Mouse (Mus musculus) hindbrain, postnatal 0 days (tissue): ENCODE measurements around the gene Tex36. TPM values are rescaled to one million over a fixed set of nuclear protein-coding genes. Genes with fewer than 3 reads are reported as not detected.
A peak's percentile ranks its signal among the peaks of the same experiment; 100 is the strongest.

Experiments used
- ATAC-seq: fragments of 200-750 bp; cut with Nextera tagmentation; 2 replicates; pipeline ENCODE4 v1.8.0; 2017; ENCODE audit warnings: mild to moderate bottlenecking, moderate TSS enrichment, moderate library complexity
- DNase-seq: peaks from one replicate; pipeline ENCODE4 v3.0.0-alpha.2; 2015; ENCODE audit warnings: low spot score
- H3K27ac ChIP-seq: fragments of 300-500 bp; sonication (generic); 2 replicates; pipeline ENCODE4 v1.5.1; 2014; ENCODE audit warnings: mild to moderate bottlenecking
- H3K27me3 ChIP-seq: fragments of 300-500 bp; sonication (generic); 2 replicates; pipeline ENCODE4 v1.6.1; 2014; ENCODE audit warnings: low read length, mixed read lengths; ENCODE audit not compliant: insufficient read depth
- H3K36me3 ChIP-seq: fragments of 300-500 bp; sonication (generic); 2 replicates; pipeline ENCODE4 v1.6.1; 2014; ENCODE audit warnings: low read length, mixed read lengths; ENCODE audit not compliant: insufficient read depth
- H3K4me1 ChIP-seq: fragments of 300-500 bp; sonication (generic); 2 replicates; pipeline ENCODE4 v1.6.1; 2014; ENCODE audit warnings: antibody characterized with exemption, low read length, mixed read lengths; ENCODE audit not compliant: insufficient read depth
- H3K4me2 ChIP-seq: fragments of 300-500 bp; sonication (generic); 2 replicates; pipeline ENCODE4 v1.6.1; 2014; ENCODE audit warnings: low read depth, mild to moderate bottlenecking, low read length, moderate library complexity, mixed read lengths
- H3K4me3 ChIP-seq: fragments of 300-500 bp; sonication (generic); 2 replicates; pipeline ENCODE4 v1.5.1; 2014; ENCODE audit warnings: low read length
- H3K9ac ChIP-seq: fragments of 300-500 bp; sonication (generic); replicated peaks from 2 replicates; pipeline ENCODE4 v1.6.1; 2014; ENCODE audit warnings: mild to moderate bottlenecking, low read length, moderate library complexity, mixed read lengths
- H3K9me3 ChIP-seq: fragments of 300-500 bp; sonication (generic); 2 replicates; pipeline ENCODE4 v1.6.1; 2016; ENCODE audit warnings: low read length, mixed read lengths
- CTCF ChIP-seq: IDR thresholded peaks from 2 replicates; pipeline ENCODE4 v1.5.1; 2016; ENCODE audit warnings: antibody characterized with exemption, control low read depth, low read depth
- WGBS: fragments of 180-500 bp; shearing (Covaris S2); extraction: QIAGEN DNeasy Blood & Tissue Kit; methylation state at CpG from one replicate; pipeline ENCODE4 v1.1.7; 2014; 5-methylcytosine and 5-hydroxymethylcytosine counted together
- polyA plus RNA-seq: library from polyadenylated mRNA; unstranded; fragments of >200 nt; fragmentation: Nextera tagmentation; extraction: Ambion mirVana; gene quantifications from 2 replicates; pipeline ENCODE4 v1.2.1, GENCODE M21; 2015
- total RNA-seq: library from RNA; depleted of rRNA; stranded (reverse); fragments of >200 nt; gene quantifications from 2 replicates; pipeline ENCODE4 v1.2.3, GENCODE M21; 2014; rRNA removed

Tex36 gene
- total RNA-seq (not detected in 2 replicates), polyA plus RNA-seq (0.25 TPM in 1 of 2 replicates, not detected in the other)

- no peak within 1 kb of the TSS for H3K27ac ChIP-seq
- 74% methylated on average over 2 of the region's 2 CpGs for WGBS
- no peaks in the 10 kb centered on the region for H3K9me3 ChIP-seq
- H3K4me2 ChIP-seq, result no peak within 1 kb of the TSS
- no peak within 1 kb of the TSS for H3K4me3 ChIP-seq
- DNase-seq (no peak), ATAC-seq (no peak)
- H3K4me1 ChIP-seq, result 0 out of 2 replicates have a peak, but pooled peaks cover under 1% of the 10 kb centered on the region
- H3K9ac ChIP-seq, result no peak within 1 kb of the TSS
- no peak for TF ChIP-seq CTCF
- H3K36me3 ChIP-seq, result no peaks in the 10 kb centered on the region
- H3K27me3 ChIP-seq, result no peaks in the 10 kb centered on the region
Observed at GRCm38 (mm10) chr7:133602058-133602457, at the start of gene Tex36. TSS of gene Tex36 (minus strand) at chr7:133602158.

DNA sequence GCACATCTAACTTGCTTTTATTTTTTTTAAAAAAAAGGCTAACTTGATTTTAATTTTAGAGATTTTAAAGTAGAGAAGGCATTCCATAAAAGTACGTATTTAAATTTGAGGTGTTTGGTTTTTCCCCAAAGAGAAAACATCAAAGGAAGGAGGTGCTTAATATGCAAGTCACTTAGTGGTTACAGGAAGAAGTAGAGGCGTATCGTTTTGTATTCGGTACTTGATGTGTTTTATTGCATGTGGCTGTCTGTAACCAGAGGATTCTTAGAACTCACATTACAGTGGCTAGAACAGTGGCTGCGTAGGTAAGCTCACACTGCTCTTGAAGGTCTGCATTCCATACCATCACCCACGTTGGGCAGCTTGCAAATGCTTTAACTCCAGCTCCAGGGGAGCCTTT is 43.8 kb upstream of the Tex36 start:
- ATAC-seq, result no peak
- Histone ChIP-seq H3K4me3 (no peak overlapping the region), H3K4me1 (no peaks in the 10 kb centered on the region), H3K4me2 (no peak overlapping the region), H3K27me3 (no peaks in the 10 kb centered on the region), H3K9ac (no peak overlapping the region), H3K27ac (no peak overlapping the region), H3K36me3 (peaks cover 69% of the 10 kb centered on the region), H3K9me3 (no peaks in the 10 kb centered on the region)
- no peak for DNase-seq
- 90% methylated on average over 6 of the region's 6 CpGs for WGBS
- no peak for TF ChIP-seq CTCF

DNA sequence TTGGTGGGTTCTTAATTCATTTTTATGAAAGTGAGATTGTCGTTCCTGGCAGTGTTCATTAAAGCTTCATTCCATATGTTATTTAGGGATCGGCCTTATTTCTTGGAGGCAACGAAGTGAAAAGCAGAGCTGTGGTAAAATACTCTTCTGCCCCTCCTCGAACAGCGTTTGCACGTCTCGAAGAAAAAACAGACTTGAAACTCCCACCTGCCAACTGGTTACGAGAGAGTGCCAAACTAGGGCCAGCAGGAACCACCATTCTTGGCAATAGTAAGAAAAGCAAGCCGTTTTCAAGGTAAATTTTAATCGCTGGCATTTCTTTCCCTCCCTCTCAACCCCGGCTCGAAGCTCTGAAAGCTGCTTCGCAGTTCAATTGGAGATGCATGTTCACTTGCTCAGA is 36.9 kb upstream of the Tex36 start:
- H3K4me3 ChIP-seq, result peak overlapping the region; percentile 78
- no peaks in the 10 kb centered on the region for H3K9me3 ChIP-seq
- H3K27me3 ChIP-seq, result no peaks in the 10 kb centered on the region
- WGBS, result 87% methylated on average over 13 of the region's 13 CpGs
- ATAC-seq, result no peak
- TF ChIP-seq CTCF, result no peak
- H3K27ac ChIP-seq, result no peak overlapping the region
- peaks cover 25% of the 10 kb centered on the region for H3K36me3 ChIP-seq
- H3K9ac ChIP-seq, result peak overlapping the region; percentile 78; the same call in 1 of the 2 replicates
- DNase-seq, result no peak
- peaks cover 7% of the 10 kb centered on the region; the same call in 1 of the 2 replicates for H3K4me1 ChIP-seq
- peak overlapping the region; percentile 87 for H3K4me2 ChIP-seq

DNA sequence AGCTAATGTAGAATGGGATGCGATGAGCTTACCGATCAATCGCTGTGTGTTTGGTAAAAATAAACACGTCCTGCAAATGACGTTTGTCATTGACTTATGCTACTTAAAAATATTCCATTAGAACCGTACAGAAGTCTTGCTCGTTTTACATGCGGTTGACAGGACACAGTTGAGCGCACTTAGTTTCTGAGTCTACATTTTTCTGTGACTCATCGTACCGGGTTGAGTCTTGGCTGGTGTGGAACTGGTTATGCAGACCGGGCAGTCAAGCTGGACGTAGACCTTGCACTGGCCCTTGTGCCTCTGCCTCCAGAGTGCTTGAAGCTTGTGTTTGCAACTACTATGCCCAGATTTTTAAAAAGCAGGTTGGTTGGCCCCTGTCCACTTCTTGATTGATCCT is 36.3 kb upstream of the Tex36 start:
- H3K4me2 ChIP-seq, result peak overlapping the region; percentile 87
- H3K9ac ChIP-seq, result peak overlapping the region; percentile 78
- no peak for TF ChIP-seq CTCF
- ATAC-seq, result no peak
- H3K9me3 ChIP-seq, result no peaks in the 10 kb centered on the region
- peaks cover 20% of the 10 kb centered on the region for H3K36me3 ChIP-seq
- H3K27ac ChIP-seq, result peak overlapping the region; percentile 79
- no peak for DNase-seq
- H3K4me1 ChIP-seq, result peaks cover 7% of the 10 kb centered on the region; the same call in 1 of the 2 replicates
- no peaks in the 10 kb centered on the region for H3K27me3 ChIP-seq
- peak overlapping the region; percentile 78 for H3K4me3 ChIP-seq
- 12% methylated on average over 13 of the region's 13 CpGs for WGBS

DNA sequence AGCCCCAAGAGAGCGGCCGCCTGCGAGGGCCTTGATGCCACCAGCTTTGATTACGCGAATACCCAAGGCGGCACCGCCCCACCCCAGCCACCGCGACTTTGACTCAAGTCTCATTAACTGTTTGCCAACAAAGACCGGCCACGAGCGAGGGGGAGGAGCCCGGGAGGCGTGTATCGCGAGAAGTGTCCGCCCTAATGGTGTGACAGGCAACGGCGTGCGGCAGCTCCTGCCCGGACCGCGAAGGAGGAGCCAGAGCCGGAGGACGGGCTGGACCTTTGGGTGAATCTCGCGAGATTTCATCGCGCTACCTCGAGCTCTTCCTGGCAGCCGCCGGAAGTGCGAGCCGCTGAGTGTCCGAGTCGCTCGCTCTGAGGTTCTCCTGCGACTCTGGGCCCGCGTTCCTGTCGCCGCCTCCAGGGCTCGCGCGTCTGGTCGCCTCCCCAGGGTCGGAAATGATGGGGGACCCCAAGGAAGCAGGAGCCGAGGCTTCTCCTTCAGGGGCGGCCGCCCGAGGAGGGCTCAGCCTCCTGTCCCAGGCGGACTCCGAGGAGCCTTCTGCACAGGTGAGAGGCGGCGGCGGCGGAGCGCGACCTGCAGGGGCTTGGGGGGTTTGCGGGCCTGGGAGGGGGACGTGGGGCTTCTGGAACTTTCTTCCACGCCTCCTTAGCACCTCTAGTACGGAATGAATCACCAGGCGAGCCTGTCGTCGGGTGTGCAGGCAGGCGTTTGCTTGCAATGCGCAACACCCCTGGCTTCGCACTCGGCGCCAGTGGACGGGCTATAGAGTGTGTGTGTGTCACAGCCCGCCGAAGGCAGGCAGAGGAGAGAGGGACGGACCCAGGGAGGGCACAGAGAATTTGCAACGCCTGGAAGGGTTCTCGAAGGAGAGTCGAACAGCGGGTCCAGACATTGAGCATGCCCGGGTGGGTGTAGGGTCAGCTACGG is 35.7 kb upstream of the Tex36 start, which contains the start of gene Edrf1:
Edrf1 (plus strand) TSS at position 183 of the 945 bp plus-strand sequence.
- Histone ChIP-seq H3K36me3 (peaks cover 13% of the 10 kb centered on the region; the same call in 1 of the 2 replicates), H3K9ac (peak within 1 kb of the TSS; percentile 78), H3K4me1 (peaks cover 7% of the 10 kb centered on the region; the same call in 1 of the 2 replicates), H3K4me2 (peak within 1 kb of the TSS; percentile 87), H3K9me3 (no peaks in the 10 kb centered on the region), H3K27ac (peak within 1 kb of the TSS; percentile 92), H3K4me3 (peak within 1 kb of the TSS; percentile 78), H3K27me3 (no peaks in the 10 kb centered on the region)
- TF ChIP-seq CTCF, result no peak; the same call in none of the 2 replicates
- WGBS, result under 1% methylated on average over 80 of the region's 81 CpGs
- DNase-seq (peak; percentile 100), ATAC-seq (peak; percentile 99)

- H3K4me3 ChIP-seq, result peak overlapping the region; percentile 78
- peak; percentile 93 for DNase-seq
- no peaks in the 10 kb centered on the region for H3K27me3 ChIP-seq
- peak overlapping the region; percentile 68 for H3K4me2 ChIP-seq
- 1% methylated on average over 21 of the region's 21 CpGs for WGBS
- peaks cover 7% of the 10 kb centered on the region; the same call in 1 of the 2 replicates for H3K4me1 ChIP-seq
- no peak; the same call in 1 of the 2 replicates for ATAC-seq
- H3K9me3 ChIP-seq, result no peaks in the 10 kb centered on the region
- peak; percentile 85 for TF ChIP-seq CTCF
- peak overlapping the region; percentile 92 for H3K27ac ChIP-seq
- peak overlapping the region; percentile 64 for H3K9ac ChIP-seq
- H3K36me3 ChIP-seq, result peaks cover 8% of the 10 kb centered on the region; the same call in 1 of the 2 replicates
Observed at GRCm38 (mm10) chr7:133636738-133637352, 34.9 kb upstream of the Tex36 start.
